Mouse (Mus musculus) liver, adult 2 months (tissue): Measurements from ENCODE around the gene Card14. TPM values are rescaled to one million over a fixed set of nuclear protein-coding genes. Genes with fewer than 3 reads are reported as not detected.

Experiments
- DNase-seq: peaks from one replicate; pipeline ENCODE4 v3.0.0-alpha.2; 2011; ENCODE audit warnings: low read depth, low spot score; ENCODE audit errors: extremely low read depth
- H3K27ac ChIP-seq: fragments of 200-500 bp; replicated peaks from 2 replicates; pipeline ENCODE4 v1.5.1; 2012; ENCODE audit warnings: low read depth, mild to moderate bottlenecking, control low read depth, inconsistent platforms, low read length; ENCODE audit not compliant: insufficient read depth
- H3K27me3 ChIP-seq: fragments of 200-500 bp; 2 replicates; pipeline ENCODE4 v1.6.1; 2012; ENCODE audit warnings: mild to moderate bottlenecking, moderate library complexity, low read length, inconsistent platforms; ENCODE audit not compliant: control insufficient read depth, insufficient read depth
- H3K36me3 ChIP-seq: fragments of 200-500 bp; 2 replicates; pipeline ENCODE4 v1.6.1; 2012; ENCODE audit warnings: low read length, inconsistent platforms; ENCODE audit not compliant: control insufficient read depth, insufficient read depth
- H3K4me1 ChIP-seq: fragments of 200-500 bp; 2 replicates; pipeline ENCODE4 v1.6.1; 2011; ENCODE audit warnings: low read length; ENCODE audit not compliant: control insufficient read depth, insufficient read depth
- H3K4me3 ChIP-seq: fragments of 200-500 bp; 2 replicates; pipeline ENCODE4 v1.5.1; 2011; ENCODE audit warnings: low read depth, mild to moderate bottlenecking, control low read depth, low read length, moderate library complexity; ENCODE audit not compliant: insufficient read depth
- H3K79me2 ChIP-seq: fragments of 200-500 bp; 2 replicates; pipeline ENCODE4 v1.6.1; 2012; ENCODE audit warnings: inconsistent platforms, mild to moderate bottlenecking, low read length, moderate library complexity; ENCODE audit not compliant: control insufficient read depth, insufficient read depth
- H3K9ac ChIP-seq: fragments of 200-500 bp; 2 replicates; pipeline ENCODE4 v1.6.1; 2012; ENCODE audit warnings: low read depth, mild to moderate bottlenecking, control low read depth, inconsistent platforms, low read length
- CTCF ChIP-seq: fragments of 200-500 bp; IDR thresholded peaks from 2 replicates; pipeline ENCODE4 v1.5.1; 2011; ENCODE audit warnings: low read depth, low read length, control low read depth
- POLR2A ChIP-seq: fragments of 200-500 bp; IDR thresholded peaks from 2 replicates; pipeline ENCODE4 v1.6.1; 2011; ENCODE audit warnings: low read length, control low read depth; ENCODE audit not compliant: insufficient read depth; ENCODE audit errors: extremely low read depth
- WGBS: fragments of 180-500 bp; shearing (Covaris S2); methylation state at CpG from one replicate; pipeline ENCODE4 v1.1.7; 2018; 5-methylcytosine and 5-hydroxymethylcytosine counted together
- polyA plus RNA-seq: library from polyadenylated mRNA; depleted of rRNA; stranded (reverse); fragments of >200 nt; gene quantifications from 2 replicates; pipeline ENCODE4 v1.2.3, GENCODE M21; 2012
- total RNA-seq: library from RNA; depleted of rRNA; stranded (reverse); fragments of >200 nt; gene quantifications from 2 replicates; pipeline ENCODE4 v1.2.3, GENCODE M21; 2014

Card14 gene
- total and polyA plus RNA-seq, 2 experiments, result 0.09 to 0.22 TPM

DNA sequence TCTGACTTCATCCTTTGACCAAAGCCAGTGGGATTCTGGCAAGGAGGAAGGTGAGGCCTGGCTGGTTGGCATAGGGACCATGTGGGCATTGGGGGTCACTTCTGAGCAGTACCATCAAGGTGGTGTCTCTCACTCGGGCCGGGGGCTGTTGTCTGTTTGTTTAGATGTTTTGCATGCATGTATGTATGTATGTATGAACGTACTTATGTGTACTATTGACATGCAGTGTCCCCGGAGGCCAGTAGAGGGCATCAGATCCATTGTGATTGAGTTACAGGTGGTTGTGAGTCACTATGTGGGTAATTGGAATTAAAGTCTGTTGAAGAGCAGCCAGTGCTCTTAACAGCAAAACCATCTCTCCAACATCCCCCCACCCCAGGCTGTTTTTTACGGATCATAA, 32.1 kb downstream of the Card14 start:
- no peaks in the 10 kb centered on the region for H3K4me1 ChIP-seq
- no peaks in the 10 kb centered on the region for H3K79me2 ChIP-seq
- H3K4me3 ChIP-seq, result no peak overlapping the region
- no peaks in the 10 kb centered on the region for H3K27me3 ChIP-seq
- no peak overlapping the region for H3K9ac ChIP-seq
- no peaks in the 10 kb centered on the region for H3K36me3 ChIP-seq
- DNase-seq, result peak; percentile 67
- TF ChIP-seq CTCF (peak; percentile 36), POLR2A (no peak)
- no peak overlapping the region for H3K27ac ChIP-seq
- WGBS, result 4% methylated on average over 5 of the region's 5 CpGs

- Histone ChIP-seq H3K4me3 (no peak overlapping the region), H3K27me3 (no peaks in the 10 kb centered on the region), H3K9ac (no peak overlapping the region), H3K27ac (no peak overlapping the region), H3K4me1 (no peaks in the 10 kb centered on the region), H3K79me2 (no peaks in the 10 kb centered on the region), H3K36me3 (0 out of 2 replicates have a peak, but pooled peaks cover 1% of the 10 kb centered on the region)
- DNase-seq, result no peak
- WGBS, result 82% methylated on average over 8 of the region's 8 CpGs
- TF ChIP-seq POLR2A (no peak), CTCF (no peak)
Observed at GRCm38 (mm10) chr11:119344178-119344577, 36.6 kb downstream of the Card14 start.

- WGBS, result 67% methylated on average over 6 of the region's 6 CpGs
- H3K9ac ChIP-seq, result no peak overlapping the region
- DNase-seq, result no peak
- no peaks in the 10 kb centered on the region for H3K79me2 ChIP-seq
- H3K36me3 ChIP-seq, result 0 out of 2 replicates have a peak, but pooled peaks cover 1% of the 10 kb centered on the region
- no peaks in the 10 kb centered on the region for H3K4me1 ChIP-seq
- H3K27ac ChIP-seq, result no peak overlapping the region
- no peak overlapping the region for H3K4me3 ChIP-seq
- H3K27me3 ChIP-seq, result no peaks in the 10 kb centered on the region
- TF ChIP-seq POLR2A (no peak), CTCF (no peak)
Observed at GRCm38 (mm10) chr11:119344865-119345264, 37.3 kb downstream of the Card14 start.

DNA sequence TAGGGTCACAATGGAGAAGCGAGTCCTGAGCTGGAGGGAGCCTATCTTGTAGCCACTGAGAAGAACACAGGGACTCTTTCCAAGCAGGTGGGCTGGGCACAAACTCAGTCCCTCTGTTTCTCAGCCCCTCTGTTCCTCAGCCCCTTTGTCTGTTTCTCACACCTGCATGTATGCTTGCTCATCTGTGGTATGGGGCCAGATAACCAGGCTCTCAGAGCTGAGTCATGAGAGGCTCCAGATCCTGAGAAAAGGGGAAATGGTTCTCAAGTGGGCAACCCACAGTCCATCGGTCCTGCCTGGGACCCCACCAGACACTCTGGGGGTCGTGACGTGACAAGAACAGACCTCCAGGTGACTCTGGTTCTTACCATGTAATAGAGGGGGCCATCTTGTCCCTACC, 39.6 kb downstream of the Card14 start:
- TF ChIP-seq POLR2A, result no peak
- H3K27ac ChIP-seq, result no peak overlapping the region
- H3K4me1 ChIP-seq, result no peaks in the 10 kb centered on the region
- no peaks in the 10 kb centered on the region for H3K79me2 ChIP-seq
- DNase-seq, result no peak
- H3K4me3 ChIP-seq, result no peak overlapping the region
- no peaks in the 10 kb centered on the region for H3K27me3 ChIP-seq
- WGBS, result 96% methylated on average over 4 of the region's 4 CpGs
- H3K9ac ChIP-seq, result no peak overlapping the region
- 0 out of 2 replicates have a peak, but pooled peaks cover 1% of the 10 kb centered on the region for H3K36me3 ChIP-seq

GRCm38 (mm10) chr11:119352113-119352512, 44.5 kb downstream of the Card14 start:
- no peak overlapping the region for H3K4me3 ChIP-seq
- no peak overlapping the region for H3K9ac ChIP-seq
- no peaks in the 10 kb centered on the region for H3K27me3 ChIP-seq
- H3K79me2 ChIP-seq, result no peaks in the 10 kb centered on the region
- H3K36me3 ChIP-seq, result 0 out of 2 replicates have a peak, but pooled peaks cover 1% of the 10 kb centered on the region
- peaks cover 9% of the 10 kb centered on the region for H3K4me1 ChIP-seq
- peak; percentile 6 for DNase-seq
- TF ChIP-seq CTCF (no peak), POLR2A (no peak)
- H3K27ac ChIP-seq, result no peak overlapping the region
- WGBS, result 78% methylated on average over 7 of the region's 7 CpGs

DNA sequence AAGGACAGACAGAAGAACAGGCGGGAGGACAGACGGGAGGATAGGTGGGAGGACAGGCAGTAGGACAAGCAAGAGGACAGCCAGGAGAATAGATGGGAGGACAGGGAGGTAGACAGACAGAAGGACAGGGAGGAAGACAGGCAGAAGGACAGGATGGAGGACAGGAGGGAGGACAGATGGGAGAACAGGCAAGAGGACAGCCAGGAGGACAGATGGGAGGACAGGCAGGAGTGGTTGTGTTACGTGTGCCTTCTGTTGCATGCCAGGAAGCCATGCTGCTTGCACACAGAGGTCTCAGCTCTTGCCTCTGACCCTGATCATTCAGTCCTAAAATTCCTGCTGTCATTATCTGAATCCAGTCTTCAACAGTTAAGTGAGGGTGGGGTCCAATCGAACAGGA, 46.4 kb downstream of the Card14 start:
- H3K27ac ChIP-seq, result no peak overlapping the region
- H3K27me3 ChIP-seq, result no peaks in the 10 kb centered on the region
- no peak for DNase-seq
- TF ChIP-seq CTCF (no peak), POLR2A (no peak)
- 88% methylated on average over 4 of the region's 4 CpGs for WGBS
- H3K4me3 ChIP-seq, result no peak overlapping the region
- no peaks in the 10 kb centered on the region for H3K79me2 ChIP-seq
- H3K36me3 ChIP-seq, result no peaks in the 10 kb centered on the region
- no peak overlapping the region for H3K9ac ChIP-seq
- peaks cover 9% of the 10 kb centered on the region for H3K4me1 ChIP-seq
